In genomic region chr6:54263890-54264289, GRCm38 (mm10) we compare ENCODE assay signal across 21 mouse cellular contexts.
A peak's percentile ranks its signal among the peaks of the same experiment; 100 is the strongest.
DNase-seq lines count a peak whose midpoint lies in the region; ATAC-seq and TF ChIP-seq lines count a peak whose summit lies in the region.
"Had no signal": no experiment of that assay in that cellular context is flagged by ENCODE, and none has a peak within 500 bp of the region (broad histone marks: within the 10 kb centered on the region; RNA-seq: fewer than 3 reads in every experiment).

No protein-coding gene starts in this region.

- peak; percentile 45; the same call in 1 of the 2 replicates for ATAC-seq in hindbrain, embryonic 16.5 days
- no peak for ATAC-seq in hindbrain, embryonic 14.5 days (ENCODE audit: low FRiP score)
- ATAC-seq: CD4-positive, CD25-positive, alpha-beta regulatory T cell, adult 4 months; forebrain, embryonic 14.5 days had no signal

- peaks cover 14% of the 10 kb centered on the region; the same call in 1 of the 2 replicates for H3K4me1 ChIP-seq in cerebellum, adult 2 months (ENCODE audit: control insufficient read depth, insufficient read depth, low read length)
- H3K4me1 ChIP-seq in hindbrain, embryonic 16.5 days (ENCODE audit: control insufficient read depth, insufficient read depth, low read depth, low read length) = no peaks in the 10 kb centered on the region
- H3K4me1 ChIP-seq in hindbrain, embryonic 14.5 days (replicated peaks; ENCODE audit: control insufficient read depth, insufficient read depth, low read length) = no peaks in the 10 kb centered on the region; the same call in 1 of the 2 replicates
- H3K4me1 ChIP-seq in testis, adult 2 months (ENCODE audit: control insufficient read depth, insufficient read depth, low read length) = peaks cover 2% of the 10 kb centered on the region; the same call in 1 of the 2 replicates

- 0 out of 2 replicates have a peak overlapping the region, but pooled peaks have one; percentile 29 for H3K27ac ChIP-seq in cerebellum, adult 2 months (ENCODE audit: insufficient read depth, low read length)
- H3K27ac ChIP-seq in hindbrain, embryonic 16.5 days (ENCODE audit: low read depth, low read length) = no peak overlapping the region
- no peak overlapping the region for H3K27ac ChIP-seq in hindbrain, embryonic 14.5 days
- peak overlapping the region; percentile 72 for H3K27ac ChIP-seq in layer of hippocampus, adult 2 months
- H3K27ac ChIP-seq in testis, adult 2 months (ENCODE audit: control insufficient read depth, insufficient read depth, low read depth, low read length) = no peak overlapping the region
- H3K27ac ChIP-seq: embryonic facial prominence, embryonic 10.5 days had no signal

- H3K4me2 ChIP-seq in hindbrain, embryonic 16.5 days (ENCODE audit: low read length) = no peak overlapping the region
- H3K4me2 ChIP-seq in hindbrain, embryonic 14.5 days (replicated peaks) = no peak overlapping the region
- H3K4me2 ChIP-seq: heart, embryonic 12.5 days had no signal

- 72% methylated on average over 2 of the region's 2 CpGs for WGBS in cerebellum, adult 2 months
- 72% methylated on average over 2 of the region's 2 CpGs for WGBS in hindbrain, embryonic 16.5 days
- 74% methylated on average over 2 of the region's 2 CpGs for WGBS in hindbrain, embryonic 14.5 days

- no peaks in the 10 kb centered on the region for H3K27me3 ChIP-seq in cerebellum, adult 2 months (ENCODE audit: control insufficient read depth, insufficient read depth, low read length)
- no peaks in the 10 kb centered on the region for H3K27me3 ChIP-seq in hindbrain, embryonic 16.5 days (replicated peaks; ENCODE audit: control insufficient read depth, insufficient read depth, low read length)
- no peaks in the 10 kb centered on the region for H3K27me3 ChIP-seq in hindbrain, embryonic 14.5 days (ENCODE audit: control insufficient read depth, insufficient read depth, low read length)
- H3K27me3 ChIP-seq in testis, adult 2 months (ENCODE audit: control insufficient read depth, insufficient read depth, low read length) = no peaks in the 10 kb centered on the region
- H3K27me3 ChIP-seq: heart, embryonic 12.5 days had no signal

- no peak overlapping the region for H3K4me3 ChIP-seq in cerebellum, adult 2 months (replicated peaks; ENCODE audit: insufficient read depth, low read depth, low read length)
- H3K4me3 ChIP-seq in hindbrain, embryonic 16.5 days (ENCODE audit: low read length) = no peak overlapping the region
- H3K4me3 ChIP-seq in hindbrain, embryonic 14.5 days (replicated peaks; ENCODE audit: low read length) = no peak overlapping the region
- H3K4me3 ChIP-seq in layer of hippocampus, adult 2 months = no peak overlapping the region
- peak overlapping the region; percentile 60 for H3K4me3 ChIP-seq in testis, adult 2 months (ENCODE audit: control insufficient read depth, low read depth, low read length)
- H3K4me3 ChIP-seq: embryonic facial prominence, embryonic 10.5 days; heart, embryonic 12.5 days had no signal

- H3K9me3 ChIP-seq in hindbrain, embryonic 16.5 days (ENCODE audit: control insufficient read depth, low read length) = no peaks in the 10 kb centered on the region
- H3K9me3 ChIP-seq in hindbrain, embryonic 14.5 days (ENCODE audit: control insufficient read depth, low read length) = no peaks in the 10 kb centered on the region
- H3K9me3 ChIP-seq: embryonic facial prominence, embryonic 10.5 days; heart, embryonic 12.5 days had no signal

- no peak for DNase-seq in cerebellum, adult 2 months
- DNase-seq in cerebellum, adult 9-10 months = no peak
- no peak for DNase-seq in hindbrain, embryonic 14.5 days (ENCODE audit: low spot score)
- DNase-seq in layer of hippocampus, adult 2 months (ENCODE audit: low spot score in 2 of 2) = no peak
- no peak for DNase-seq in layer of hippocampus, postnatal 36 days
- DNase-seq in testis, postnatal 10 days (ENCODE audit: low spot score) = no peak
- DNase-seq: adrenal gland, adult 8-10 months; adrenal gland, postnatal 36 days; B cell, adult 2 months; cerebellum, adult 11 months; cerebellum, adult 9-11 months; cerebellum, postnatal 36 days; gastrocnemius, postnatal 14 days; heart, postnatal 36 days had no signal

- no peaks in the 10 kb centered on the region for H3K36me3 ChIP-seq in hindbrain, embryonic 16.5 days (ENCODE audit: control insufficient read depth, insufficient read depth, low read length)
- H3K36me3 ChIP-seq in hindbrain, embryonic 14.5 days (replicated peaks; ENCODE audit: control insufficient read depth, insufficient read depth) = no peaks in the 10 kb centered on the region
- no peaks in the 10 kb centered on the region for H3K36me3 ChIP-seq in testis, adult 2 months (ENCODE audit: control insufficient read depth, insufficient read depth, low read length)
- H3K36me3 ChIP-seq: embryonic facial prominence, embryonic 10.5 days; G1E; heart, embryonic 12.5 days had no signal

- H3K9ac ChIP-seq in hindbrain, embryonic 16.5 days (ENCODE audit: low read depth, low read length) = no peak overlapping the region
- H3K9ac ChIP-seq in hindbrain, embryonic 14.5 days = no peak overlapping the region
- H3K9ac ChIP-seq: heart, embryonic 12.5 days had no signal

- no peak for TF ChIP-seq CTCF in cerebellum, adult 2 months (IDR thresholded peaks at IDR 0.05; ENCODE audit: borderline replicate concordance, insufficient read depth, low read depth, low read length)
- TF ChIP-seq CTCF in layer of hippocampus, adult 2 months (conservative IDR thresholded peaks at IDR 0.05) = no peak
- no peak for TF ChIP-seq CTCF in testis, adult 2 months (IDR thresholded peaks at IDR 0.05; ENCODE audit: control insufficient read depth, insufficient read depth, insufficient replicate concordance, low read depth, low read length)

- TF ChIP-seq POLR2A in cerebellum, adult 2 months (IDR thresholded peaks at IDR 0.05; ENCODE audit: borderline replicate concordance, insufficient read depth, low read length) = no peak
- no peak for TF ChIP-seq POLR2A in testis, adult 2 months (IDR thresholded peaks at IDR 0.05; ENCODE audit: control insufficient read depth, low read depth, low read length)

Comparison
In these comparisons a context has a peak if more than half of its experiments do, and no peak if none do; other contexts are left out.
1. H3K27ac ChIP-seq: peak in cerebellum, adult 2 months (single experiment) and layer of hippocampus, adult 2 months (single experiment); none in hindbrain, embryonic 16.5 days (single experiment), hindbrain, embryonic 14.5 days (single experiment) and testis, adult 2 months (single experiment).